Mouse (Mus musculus) regulatory T cell (primary cell): ENCODE results near the gene Tbc1d25.

ENCODE experiments used
- in situ Hi-C: fragments of 300-600 bp; cut with MboI, MseI; formaldehyde crosslinking; loops from one replicate; pipeline ENCODE4 v1.15.1; 2025; ENCODE audit warnings: high pct_unique_total_duplicates

Tbc1d25 gene

GRCm38 (mm10) chrX:8175504-8176385 is at the start of gene Tbc1d25:
Gene Tbc1d25 (minus strand): TSS chrX:8176181.
- in situ Hi-C loops = no loop called here

GRCm38 (mm10) chrX:8223473-8223872 is 47.5 kb upstream of the Tbc1d25 start:
- in situ Hi-C loops = no loop called here

- in situ Hi-C loops = no loop called here
Measured at GRCm38 (mm10) chrX:8222678-8223421, 46.9 kb upstream of the Tbc1d25 start.

GRCm38 (mm10) chrX:8222296-8222677 is 46.3 kb upstream of the Tbc1d25 start:
- in situ Hi-C loops = no loop called here

GRCm38 (mm10) chrX:8219651-8220050 is 43.7 kb upstream of the Tbc1d25 start:
- in situ Hi-C loops = no loop called here

- in situ Hi-C loops = no loop called here
Measured at GRCm38 (mm10) chrX:8218114-8218513, 42.1 kb upstream of the Tbc1d25 start.

- in situ Hi-C loops = no loop called here
Measured at GRCm38 (mm10) chrX:8217383-8217782, 41.4 kb upstream of the Tbc1d25 start.

- in situ Hi-C loops = no loop called here
Measured at GRCm38 (mm10) chrX:8211490-8212207, 35.7 kb upstream of the Tbc1d25 start.

- in situ Hi-C loops = no loop called here
Measured at GRCm38 (mm10) chrX:8209720-8210119, 33.7 kb upstream of the Tbc1d25 start.

GRCm38 (mm10) chrX:8207224-8207623 is 31.2 kb upstream of the Tbc1d25 start:
- in situ Hi-C loops = no loop called here

GRCm38 (mm10) chrX:8206694-8207197 is 30.8 kb upstream of the Tbc1d25 start:
- in situ Hi-C loops = no loop called here

GRCm38 (mm10) chrX:8206015-8206693 is 30.2 kb upstream of the Tbc1d25 start, which contains the start of gene Porcn:
Gene Porcn (minus strand): TSS chrX:8206525.
- in situ Hi-C loops = no loop called here

- in situ Hi-C loops = no loop called here
Measured at GRCm38 (mm10) chrX:8205551-8205950, 29.6 kb upstream of the Tbc1d25 start.

- in situ Hi-C loops = no loop called here
Measured at GRCm38 (mm10) chrX:8205088-8205487, 29.1 kb upstream of the Tbc1d25 start.

- in situ Hi-C loops = no loop called here
Measured at GRCm38 (mm10) chrX:8204076-8204475, 28.1 kb upstream of the Tbc1d25 start.

GRCm38 (mm10) chrX:8203105-8203504 is 27.1 kb upstream of the Tbc1d25 start:
- in situ Hi-C loops = no loop called here

- in situ Hi-C loops = no loop called here
Measured at GRCm38 (mm10) chrX:8193419-8193723, 17.4 kb upstream of the Tbc1d25 start, which contains the start of gene Ebp. Gene Ebp (minus strand): TSS chrX:8193512.

- in situ Hi-C loops = no loop called here
Measured at GRCm38 (mm10) chrX:8192640-8193418, 16.8 kb upstream of the Tbc1d25 start.

GRCm38 (mm10) chrX:8192126-8192639 is 16.2 kb upstream of the Tbc1d25 start:
- in situ Hi-C loops = no loop called here

GRCm38 (mm10) chrX:8182871-8183540 is 7.0 kb upstream of the Tbc1d25 start:
- in situ Hi-C loops = no loop called here
